In the genomic region with DNA sequence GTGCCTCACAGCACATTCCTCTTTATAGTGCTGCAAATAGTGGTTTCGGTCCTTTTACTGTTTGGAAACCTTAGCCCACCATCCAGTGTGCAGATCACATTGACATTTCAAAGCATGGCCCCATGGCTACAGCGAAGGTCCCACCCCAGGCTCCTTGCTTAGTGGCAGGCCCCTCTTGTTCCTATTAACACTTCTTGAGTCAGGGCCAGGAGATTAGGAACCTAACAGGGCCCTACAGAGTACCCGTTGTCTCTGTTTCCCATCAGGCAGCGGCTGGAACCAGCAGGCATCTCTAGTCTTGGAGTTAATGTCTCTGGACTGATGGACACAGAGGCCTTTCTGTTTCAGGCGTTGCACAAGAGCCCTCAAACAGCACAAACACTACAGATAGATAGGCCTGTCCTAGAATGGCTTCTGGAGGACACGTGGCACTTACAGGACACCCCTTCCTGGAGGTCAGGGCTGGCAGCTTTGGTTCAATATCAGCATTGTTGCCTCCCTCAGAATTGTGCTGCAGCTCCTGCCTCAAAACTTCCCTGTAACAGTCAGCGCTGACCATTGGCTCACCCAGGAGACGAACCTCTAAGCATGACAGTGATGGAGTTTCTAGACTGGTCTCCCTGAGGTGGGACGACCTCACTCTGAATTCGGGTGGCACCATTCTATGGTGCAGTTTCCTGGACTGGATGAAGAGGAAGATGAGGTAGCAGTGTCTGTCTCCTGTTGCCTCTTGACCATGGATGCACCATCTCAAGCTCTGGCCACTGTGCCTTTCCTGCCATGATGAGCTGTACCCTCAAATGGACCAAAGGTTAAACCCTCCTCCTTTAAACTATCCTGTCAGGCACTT, we compare ENCODE assay signal across 9 mouse cellular contexts. TPM values are rescaled to one million over a fixed set of nuclear protein-coding genes. Genes with fewer than 3 reads are reported as not detected.
A peak's percentile ranks its signal among the peaks of the same experiment; 100 is the strongest.
DNase-seq lines count a peak whose midpoint lies in the region; ATAC-seq and TF ChIP-seq lines count a peak whose summit lies in the region.
"Had no signal": no experiment of that assay in that cellular context is flagged by ENCODE, and none has a peak within 500 bp of the region (broad histone marks: within the 10 kb centered on the region; RNA-seq: fewer than 3 reads in every experiment).

No protein-coding gene starts in this region.

- H3K9me3 ChIP-seq in lung, postnatal 0 days (ENCODE audit: low read length): no peaks in the 10 kb centered on the region
- no peaks in the 10 kb centered on the region for H3K9me3 ChIP-seq in limb, embryonic 15.5 days
- H3K9me3 ChIP-seq in stomach, postnatal 0 days (ENCODE audit: control insufficient read depth, low read length): no peaks in the 10 kb centered on the region

- WGBS in lung, postnatal 0 days: 65% methylated on average over 10 of the region's 10 CpGs
- WGBS in limb, embryonic 15.5 days: 77% methylated on average over 10 of the region's 10 CpGs
- WGBS in stomach, postnatal 0 days: 80% methylated on average over 10 of the region's 10 CpGs

- H3K27me3 ChIP-seq in lung, postnatal 0 days (replicated peaks; ENCODE audit: insufficient read depth, low read length): no peaks in the 10 kb centered on the region
- H3K27me3 ChIP-seq in limb, embryonic 15.5 days: no peaks in the 10 kb centered on the region
- no peaks in the 10 kb centered on the region for H3K27me3 ChIP-seq in stomach, postnatal 0 days (ENCODE audit: control insufficient read depth, insufficient read depth, low read length)

- H3K27ac ChIP-seq in lung, postnatal 0 days (ENCODE audit: low read length): no peak overlapping the region
- no peak overlapping the region for H3K27ac ChIP-seq in limb, embryonic 15.5 days
- no peak overlapping the region for H3K27ac ChIP-seq in stomach, postnatal 0 days (replicated peaks)

- DNase-seq in heart, adult 11 months: peak; percentile 93
- no peak for DNase-seq in heart, postnatal 14 days
- no peak for DNase-seq in lung, postnatal 0 days (ENCODE audit: low spot score)
- DNase-seq in lung, postnatal 36 days: no peak
- no peak for DNase-seq in stomach, postnatal 0 days (ENCODE audit: low spot score)
- no peak for DNase-seq in layer of hippocampus, postnatal 10 days (ENCODE audit: low spot score in 2 of 2)
- DNase-seq in cerebellum, adult 8-10 months: no peak

- H3K36me3 ChIP-seq in lung, postnatal 0 days (ENCODE audit: insufficient read depth, low read length): peaks cover 18% of the 10 kb centered on the region; the same call in 1 of the 2 replicates
- peaks cover 33% of the 10 kb centered on the region for H3K36me3 ChIP-seq in limb, embryonic 15.5 days
- peaks cover 15% of the 10 kb centered on the region for H3K36me3 ChIP-seq in stomach, postnatal 0 days (ENCODE audit: control insufficient read depth, insufficient read depth, low read length)

- H3K4me3 ChIP-seq in lung, postnatal 0 days (ENCODE audit: low read depth, low read length): no peak overlapping the region
- no peak overlapping the region for H3K4me3 ChIP-seq in limb, embryonic 15.5 days
- H3K4me3 ChIP-seq in stomach, postnatal 0 days (ENCODE audit: low read depth, low read length): no peak overlapping the region

- no peaks in the 10 kb centered on the region for H3K4me1 ChIP-seq in lung, postnatal 0 days (ENCODE audit: insufficient read depth, low read depth, low read length)
- H3K4me1 ChIP-seq in limb, embryonic 15.5 days: peaks cover 9% of the 10 kb centered on the region; the same call in 1 of the 2 replicates
- no peaks in the 10 kb centered on the region for H3K4me1 ChIP-seq in stomach, postnatal 0 days (replicated peaks; ENCODE audit: control insufficient read depth, insufficient read depth)

- ATAC-seq in lung, postnatal 0 days: peak; percentile 8; the same call in 1 of the 2 replicates
- no peak for ATAC-seq in limb, embryonic 15.5 days (ENCODE audit: insufficient number of reproducible peaks, low FRiP score, low TSS enrichment, low read depth)
- ATAC-seq in stomach, postnatal 0 days (ENCODE audit: low FRiP score, low TSS enrichment): peak; percentile 9; the same call in 1 of the 2 replicates
- ATAC-seq: CD4-positive, CD25-positive, alpha-beta regulatory T cell, adult 4 months had no signal

- H3K9ac ChIP-seq in lung, postnatal 0 days (replicated peaks; ENCODE audit: low read depth): no peak overlapping the region
- H3K9ac ChIP-seq in limb, embryonic 15.5 days: no peak overlapping the region
- no peak overlapping the region for H3K9ac ChIP-seq in stomach, postnatal 0 days (ENCODE audit: low read length)

- no peak for TF ChIP-seq EP300 in lung, postnatal 0 days (IDR thresholded peaks at IDR 0.05)
- TF ChIP-seq EP300 in stomach, postnatal 0 days (optimal IDR thresholded peaks at IDR 0.05): no peak

- intact Hi-C loops in heart, postnatal 14 days (cut with DNase I): loop anchor here (1.0 kb wide), 1 partner anchor 89 kb away; no protein-coding TSS in a partner anchor

- no peak overlapping the region for H3K4me2 ChIP-seq in lung, postnatal 0 days (replicated peaks; ENCODE audit: low read depth, low read length)
- H3K4me2 ChIP-seq in limb, embryonic 15.5 days: peak overlapping the region; percentile 21; the same call in 1 of the 2 replicates
- H3K4me2 ChIP-seq in stomach, postnatal 0 days (replicated peaks; ENCODE audit: low read depth): no peak overlapping the region

- TF ChIP-seq CTCF in lung, postnatal 0 days (IDR thresholded peaks at IDR 0.05): no peak
- TF ChIP-seq CTCF in stomach, postnatal 0 days (IDR thresholded peaks at IDR 0.05; ENCODE audit: low read depth): no peak

RNA-seq across cellular contexts. Expression of gene Map2k3, which starts 22.6 kb away (rescaled TPM):
- total RNA-seq in heart, postnatal 14 days (2021): 10 to 100 TPM; 71.2 to 77.8 TPM
- polyA plus RNA-seq in lung, postnatal 0 days (2015; fragmentation: Nextera tagmentation; extraction: Ambion mirVana): 97.1 and 106 TPM in 2 replicates
- polyA plus RNA-seq in limb, embryonic 15.5 days (2015; fragmentation: Nextera tagmentation; extraction: Ambion mirVana): 102 and 114 TPM in 2 replicates
- polyA plus RNA-seq in stomach, postnatal 0 days (2015; fragmentation: Nextera tagmentation; extraction: Ambion mirVana): 105 and 108 TPM in 2 replicates
- total RNA-seq in layer of hippocampus, postnatal 10 days (2021): 10 to 100 TPM; 15.9 to 16.6 TPM

RNA-seq across cellular contexts. Expression of gene Natd1, which starts 39.9 kb away (rescaled TPM):
- total RNA-seq in heart, postnatal 14 days (2021): 10 to 100 TPM; 14.5 to 17.4 TPM
- polyA plus RNA-seq in lung, postnatal 0 days (2015; fragmentation: Nextera tagmentation; extraction: Ambion mirVana): 17.0 and 19.1 TPM in 2 replicates
- polyA plus RNA-seq in limb, embryonic 15.5 days (2015; fragmentation: Nextera tagmentation; extraction: Ambion mirVana): 18.2 and 18.7 TPM in 2 replicates
- polyA plus RNA-seq in stomach, postnatal 0 days (2015; fragmentation: Nextera tagmentation; extraction: Ambion mirVana): 6.7 and 8.3 TPM in 2 replicates
- 10 to 100 TPM; 13.3 to 16.8 TPM for total RNA-seq in layer of hippocampus, postnatal 10 days (2021)
